Mouse (Mus musculus) intestine, postnatal 0 days (tissue): ENCODE measurements around the gene Dlg2. TPM values are rescaled to one million over a fixed set of nuclear protein-coding genes. Genes with fewer than 3 reads are reported as not detected.
A peak's percentile ranks its signal among the peaks of the same experiment; 100 is the strongest.

Experiments used
- ATAC-seq: fragments of 200-750 bp; cut with Nextera tagmentation; 2 replicates; pipeline ENCODE4 v1.8.0; 2017; ENCODE audit warnings: mild to moderate bottlenecking, moderate TSS enrichment, moderate library complexity
- H3K27ac ChIP-seq: fragments of 300-500 bp; sonication (generic); 2 replicates; pipeline ENCODE4 v1.5.1; 2014; ENCODE audit warnings: mild to moderate bottlenecking, low read depth, low read length, moderate library complexity
- H3K27me3 ChIP-seq: fragments of 300-500 bp; sonication (generic); replicated peaks from 2 replicates; pipeline ENCODE4 v1.6.1; 2014; ENCODE audit warnings: low read length, mixed read lengths; ENCODE audit not compliant: control insufficient read depth, insufficient read depth
- H3K36me3 ChIP-seq: fragments of 300-500 bp; sonication (generic); 2 replicates; pipeline ENCODE4 v1.6.1; 2014; ENCODE audit warnings: mild to moderate bottlenecking, moderate library complexity; ENCODE audit not compliant: control insufficient read depth, insufficient read depth
- H3K4me1 ChIP-seq: fragments of 300-500 bp; sonication (generic); replicated peaks from 2 replicates; pipeline ENCODE4 v1.6.1; 2014; ENCODE audit warnings: antibody characterized with exemption, low read length, mixed read lengths; ENCODE audit not compliant: control insufficient read depth, insufficient read depth
- H3K4me2 ChIP-seq: fragments of 300-500 bp; sonication (generic); replicated peaks from 2 replicates; pipeline ENCODE4 v1.6.1; 2014; ENCODE audit warnings: low read depth, mild to moderate bottlenecking, moderate library complexity
- H3K4me3 ChIP-seq: fragments of 300-500 bp; sonication (generic); 2 replicates; pipeline ENCODE4 v1.5.1; 2014; ENCODE audit warnings: low read depth, low read length
- H3K9ac ChIP-seq: fragments of 300-500 bp; sonication (generic); 2 replicates; pipeline ENCODE4 v1.6.1; 2014; ENCODE audit warnings: mild to moderate bottlenecking, low read depth, low read length
- H3K9me3 ChIP-seq: fragments of 300-500 bp; sonication (generic); 2 replicates; pipeline ENCODE4 v1.6.1; 2016; ENCODE audit warnings: mixed run types; ENCODE audit not compliant: control insufficient read depth
- CTCF ChIP-seq: sonication (generic); IDR thresholded peaks from 2 replicates; pipeline ENCODE4 v1.5.1; 2016; ENCODE audit warnings: low read depth, mild to moderate bottlenecking, control low read depth, antibody characterized with exemption, moderate library complexity
- WGBS: fragments of 180-500 bp; shearing (Covaris S2); extraction: QIAGEN DNeasy Blood & Tissue Kit; methylation state at CpG from one replicate; pipeline ENCODE4 v1.1.7; 2014; 5-methylcytosine and 5-hydroxymethylcytosine counted together
- polyA plus RNA-seq: library from polyadenylated mRNA; unstranded; fragments of >200 nt; fragmentation: Nextera tagmentation; extraction: Ambion mirVana; gene quantifications from 2 replicates; pipeline ENCODE4 v1.2.1, GENCODE M21; 2015

Gene Dlg2
- polyA plus RNA-seq, 1 experiment from 2014 or later: 1.1 TPM

DNA sequence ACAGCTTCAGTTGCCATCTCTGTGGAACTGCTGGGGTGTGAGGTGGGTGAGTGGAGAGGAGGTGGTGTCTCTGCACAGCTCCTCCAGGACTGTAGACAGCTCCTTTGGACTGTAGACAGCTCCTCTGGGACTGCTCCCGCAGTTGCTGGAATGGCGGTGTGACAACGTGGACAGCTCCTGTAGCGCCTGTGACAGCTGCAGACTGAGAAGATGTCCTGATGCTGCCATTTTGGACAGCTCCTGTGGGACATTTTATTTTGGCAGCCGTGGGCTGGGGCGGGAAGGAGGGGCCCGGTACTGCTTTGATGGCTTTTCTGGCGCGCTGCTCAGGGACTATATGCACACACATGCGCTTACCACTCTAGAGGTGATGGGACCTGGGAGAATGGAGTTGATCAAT, 16.1 kb upstream of the Dlg2 start:
- H3K4me2 ChIP-seq: peak overlapping the region; percentile 13; the same call in 1 of the 2 replicates
- H3K9me3 ChIP-seq: no peaks in the 10 kb centered on the region
- TF ChIP-seq CTCF: no peak

DNA sequence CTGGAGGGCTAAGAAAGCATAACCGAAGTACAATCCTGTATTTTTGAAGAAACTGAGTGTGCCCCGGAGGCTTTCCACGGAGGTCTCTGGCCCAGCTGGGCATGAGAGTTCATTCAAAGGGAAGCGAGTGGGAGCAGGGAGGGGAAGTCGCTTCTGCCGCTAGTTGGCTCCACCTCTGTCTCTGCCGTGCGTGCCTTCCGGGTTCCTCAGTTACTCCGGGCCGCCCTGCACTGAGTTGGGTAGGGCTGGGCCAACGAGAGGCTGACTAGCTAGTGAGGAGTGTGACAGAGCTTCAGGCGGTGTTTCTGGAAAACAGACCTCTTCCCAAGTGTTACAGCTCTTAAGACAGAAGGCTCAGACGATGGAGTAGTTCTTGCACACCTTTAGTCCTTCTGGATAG, 15.5 kb upstream of the Dlg2 start:
- 18% methylated on average over 14 of the region's 14 CpGs for WGBS
- Histone ChIP-seq H3K9me3 (no peaks in the 10 kb centered on the region), H3K4me3 (no peak overlapping the region), H3K27ac (no peak overlapping the region), H3K9ac (no peak overlapping the region), H3K4me2 (peak overlapping the region; percentile 13), H3K36me3 (no peaks in the 10 kb centered on the region), H3K4me1 (no peaks in the 10 kb centered on the region; the same call in 1 of the 2 replicates), H3K27me3 (no peaks in the 10 kb centered on the region)
- peak; percentile 70 for TF ChIP-seq CTCF
- ATAC-seq: peak; percentile 31; the same call in 1 of the 2 replicates

More for the DNA sequence above, 16.1 kb upstream of the Dlg2 start:
- Histone ChIP-seq H3K27me3 (no peaks in the 10 kb centered on the region), H3K4me1 (no peaks in the 10 kb centered on the region; the same call in 1 of the 2 replicates), H3K27ac (no peak overlapping the region), H3K4me3 (no peak overlapping the region), H3K36me3 (no peaks in the 10 kb centered on the region), H3K9ac (no peak overlapping the region)
- WGBS: 42% methylated on average over 10 of the region's 10 CpGs
- ATAC-seq: no peak

DNA sequence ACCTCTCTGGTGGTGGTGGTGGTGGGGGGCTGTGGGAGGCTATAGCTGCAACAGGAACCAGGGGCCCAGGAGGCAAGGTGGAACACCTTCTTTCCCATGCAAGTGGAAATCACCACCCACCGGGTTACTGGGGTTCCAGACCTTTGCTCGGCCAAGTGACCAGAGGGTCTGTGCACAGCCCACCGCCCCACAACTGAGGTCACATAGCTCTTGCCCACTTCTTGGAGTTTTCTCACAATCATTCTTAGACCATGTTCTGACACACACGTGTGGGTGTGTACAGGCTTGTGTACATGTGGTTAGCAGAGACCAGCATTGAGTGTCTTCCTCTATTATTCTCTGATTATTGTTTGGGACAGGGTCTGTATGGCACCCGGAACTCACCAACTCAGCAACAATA, 15.0 kb upstream of the Dlg2 start:
- no peaks in the 10 kb centered on the region for H3K27me3 ChIP-seq
- no peak overlapping the region for H3K4me2 ChIP-seq
- no peaks in the 10 kb centered on the region for H3K9me3 ChIP-seq
- H3K36me3 ChIP-seq: 0 out of 2 replicates have a peak, but pooled peaks cover 2% of the 10 kb centered on the region
- H3K4me1 ChIP-seq: no peaks in the 10 kb centered on the region
- H3K4me3 ChIP-seq: no peak overlapping the region
- TF ChIP-seq CTCF: no peak
- no peak for ATAC-seq
- WGBS: 94% methylated on average over 5 of the region's 5 CpGs
- no peak overlapping the region for H3K27ac ChIP-seq
- H3K9ac ChIP-seq: no peak overlapping the region

DNA sequence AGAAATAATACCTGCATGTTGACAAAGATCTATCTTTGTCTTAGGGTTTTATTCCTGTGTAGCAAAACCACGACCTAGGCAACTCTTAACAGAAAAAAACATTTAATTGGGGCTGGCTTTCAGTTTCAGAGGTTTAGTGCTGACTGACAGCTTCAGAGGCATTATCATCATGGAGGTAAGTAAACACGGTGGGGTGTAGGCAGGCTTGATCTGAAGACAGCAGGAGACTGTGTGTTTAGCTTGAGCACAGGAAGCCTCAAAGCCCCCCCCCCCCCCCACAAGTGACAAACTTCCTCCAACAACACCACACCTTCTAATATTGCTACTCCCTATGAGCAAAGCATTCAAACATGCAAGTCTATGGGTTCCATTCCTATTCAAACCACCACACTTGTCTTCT, 3.0 kb upstream of the Dlg2 start:
- Histone ChIP-seq H3K4me3 (no peak overlapping the region), H3K27me3 (peaks cover 2% of the 10 kb centered on the region), H3K9ac (no peak overlapping the region), H3K4me2 (no peak overlapping the region), H3K27ac (no peak overlapping the region), H3K4me1 (0 out of 2 replicates have a peak, but pooled peaks cover 3% of the 10 kb centered on the region), H3K36me3 (peaks cover 22% of the 10 kb centered on the region; the same call in 1 of the 2 replicates), H3K9me3 (no peaks in the 10 kb centered on the region)
- WGBS: 49% methylated on average over 2 of the region's 2 CpGs
- no peak for ATAC-seq
- TF ChIP-seq CTCF: no peak

DNA sequence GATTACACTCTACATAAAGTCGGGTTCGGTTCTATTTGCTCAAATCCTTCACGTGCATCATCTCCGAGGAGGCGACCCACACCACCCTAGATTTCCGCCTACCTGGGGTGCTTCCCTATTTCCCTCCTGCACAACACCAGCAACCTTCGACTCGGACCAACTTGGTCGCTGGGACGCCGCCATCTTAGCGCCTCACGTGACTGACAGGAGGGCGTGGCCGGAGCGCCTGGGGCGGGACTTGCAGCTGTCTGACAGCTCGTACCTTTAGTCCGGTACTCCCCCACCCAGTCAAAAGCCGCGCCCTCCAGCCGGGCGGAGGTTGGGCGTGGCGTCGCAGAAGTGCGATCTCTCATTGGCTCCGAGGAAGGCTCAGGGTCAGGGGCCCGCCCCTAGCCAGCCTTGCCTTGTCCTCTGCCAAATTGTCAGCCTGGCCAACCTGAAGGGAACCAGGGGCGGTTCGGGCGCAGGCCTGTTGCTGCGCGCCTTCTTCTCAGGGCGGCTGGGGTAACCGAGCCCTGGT, 619 bp upstream of the Dlg2 start, which contains the start of gene Tmem126b:
Tmem126b (minus strand) TSS at position 209 of the 520 bp plus-strand sequence.
- TF ChIP-seq CTCF: no peak
- Histone ChIP-seq H3K27ac (peak within 1 kb of the TSS; percentile 71), H3K4me1 (0 out of 2 replicates have a peak, but pooled peaks cover 3% of the 10 kb centered on the region), H3K9ac (peak within 1 kb of the TSS; percentile 66), H3K36me3 (0 out of 2 replicates have a peak, but pooled peaks cover 6% of the 10 kb centered on the region), H3K4me2 (peak within 1 kb of the TSS; percentile 96), H3K27me3 (peaks cover 7% of the 10 kb centered on the region), H3K4me3 (peak within 1 kb of the TSS; percentile 62), H3K9me3 (no peaks in the 10 kb centered on the region)
- peak; percentile 100 for ATAC-seq
- under 1% methylated on average over 36 of the region's 36 CpGs for WGBS

DNA sequence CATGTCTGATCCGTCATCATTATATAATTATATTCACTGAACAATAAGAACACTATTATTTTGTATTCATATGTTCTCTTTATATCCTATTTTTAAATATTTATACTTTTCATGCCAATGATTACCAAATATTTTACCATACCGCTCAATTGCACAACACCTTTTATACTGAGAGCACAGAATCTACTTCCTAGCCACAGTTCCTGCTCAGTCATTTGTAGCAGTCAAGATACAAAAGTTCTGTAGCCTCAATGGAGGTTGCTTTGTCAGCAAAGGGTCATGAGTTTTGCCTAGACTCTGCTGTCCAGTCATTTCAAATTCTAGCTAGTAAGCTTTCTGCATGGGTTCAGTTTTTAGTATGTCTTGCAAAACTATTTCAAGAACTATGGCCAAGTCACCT, 6.1 kb downstream of the Dlg2 start:
- no peak for ATAC-seq

More for the DNA sequence above, 6.1 kb downstream of the Dlg2 start:
- H3K27me3 ChIP-seq: peaks cover 6% of the 10 kb centered on the region; the same call in 1 of the 2 replicates
- no peak for TF ChIP-seq CTCF
- H3K27ac ChIP-seq: no peak overlapping the region
- no peaks in the 10 kb centered on the region for H3K9me3 ChIP-seq
- WGBS: 80% methylated on average over 2 of the region's 2 CpGs
- no peaks in the 10 kb centered on the region for H3K36me3 ChIP-seq
- no peak overlapping the region for H3K4me2 ChIP-seq
- H3K4me1 ChIP-seq: no peaks in the 10 kb centered on the region
- H3K4me3 ChIP-seq: no peak overlapping the region
- H3K9ac ChIP-seq: no peak overlapping the region
